Mouse (Mus musculus): ENCODE measurements around the gene Gm266. TPM values are rescaled to one million over a fixed set of nuclear protein-coding genes. Genes with fewer than 3 reads are reported as not detected.

Gm266 gene
- total and polyA plus RNA-seq, 2 experiments from 2014 or later: 8.4 to 12.6 TPM

DNA sequence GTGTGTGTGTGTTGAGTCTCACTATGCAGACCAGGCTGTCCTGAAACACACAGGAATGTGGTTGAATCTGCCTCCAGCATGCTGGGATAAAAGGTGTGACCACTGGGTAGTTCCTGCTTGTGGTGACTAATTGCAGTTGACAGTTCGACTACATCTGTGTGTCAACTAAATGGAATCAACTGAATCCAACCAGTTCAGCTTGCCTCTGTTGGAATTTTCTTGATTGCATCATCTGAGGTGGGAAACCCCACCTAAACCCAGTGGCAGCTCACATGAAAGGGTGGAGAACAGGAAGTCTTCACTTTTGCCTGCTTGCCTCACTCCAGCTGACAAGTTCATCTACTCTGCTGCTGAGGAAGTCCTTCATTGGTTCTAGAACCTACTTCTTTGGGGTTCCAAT, 14.5 kb downstream of the Gm266 start:
- no peak for DNase-seq (ENCODE audit: low spot score)
- ATAC-seq (ENCODE audit: low FRiP score): no peak
- H3K36me3 ChIP-seq (ENCODE audit: insufficient read depth, low read length): no peaks in the 10 kb centered on the region
- 71% methylated on average over 1 of the region's 1 CpGs for WGBS
- no peak overlapping the region for H3K4me2 ChIP-seq (ENCODE audit: low read depth, low read length, poor library complexity, severe bottlenecking)
- H3K27me3 ChIP-seq (ENCODE audit: insufficient read depth, low read length): no peaks in the 10 kb centered on the region
- no peak for TF ChIP-seq CTCF (IDR thresholded peaks at IDR 0.05)
- no peaks in the 10 kb centered on the region for H3K9me3 ChIP-seq (ENCODE audit: low read length)
- no peak overlapping the region for H3K27ac ChIP-seq (ENCODE audit: low read depth, low read length)
- H3K9ac ChIP-seq (replicated peaks; ENCODE audit: low read length, poor library complexity, severe bottlenecking): no peak overlapping the region
- no peaks in the 10 kb centered on the region for H3K4me1 ChIP-seq (ENCODE audit: insufficient read depth, low read length)
- no peak overlapping the region for H3K4me3 ChIP-seq (ENCODE audit: low read depth, low read length)

DNA sequence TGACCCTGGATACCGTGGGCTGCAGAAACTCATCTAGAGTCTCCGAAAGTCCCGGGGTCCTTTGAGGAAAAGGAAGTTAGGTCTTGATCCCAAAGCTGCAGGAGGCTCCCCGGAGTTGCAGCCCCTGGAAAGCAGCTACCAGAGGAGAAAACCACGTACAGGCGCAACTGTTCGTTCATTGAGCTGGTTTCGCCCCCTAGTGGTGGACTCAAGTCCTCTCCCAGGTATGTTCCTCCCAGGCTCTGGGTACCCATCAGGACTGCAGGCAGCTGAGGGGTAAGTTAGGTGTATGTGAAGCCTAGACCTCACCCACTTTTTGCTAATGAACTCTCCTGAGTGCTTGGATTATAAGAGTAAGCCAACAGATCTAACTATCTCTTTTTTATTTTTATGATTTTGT, 16.1 kb downstream of the Gm266 start:
- Histone ChIP-seq H3K9me3 (ENCODE audit: low read length) (no peaks in the 10 kb centered on the region), H3K9ac (replicated peaks; ENCODE audit: low read length, poor library complexity, severe bottlenecking) (no peak overlapping the region), H3K4me2 (ENCODE audit: low read depth, low read length, poor library complexity, severe bottlenecking) (no peak overlapping the region), H3K4me3 (ENCODE audit: low read depth, low read length) (no peak overlapping the region), H3K4me1 (ENCODE audit: insufficient read depth, low read length) (no peaks in the 10 kb centered on the region), H3K27ac (ENCODE audit: low read depth, low read length) (no peak overlapping the region), H3K36me3 (ENCODE audit: insufficient read depth, low read length) (no peaks in the 10 kb centered on the region), H3K27me3 (ENCODE audit: insufficient read depth, low read length) (no peaks in the 10 kb centered on the region)
- 6% methylated on average over 8 of the region's 8 CpGs for WGBS
- no peak for ATAC-seq (ENCODE audit: low FRiP score)
- peak; percentile 79 for DNase-seq (ENCODE audit: low spot score)
- peak; percentile 89 for TF ChIP-seq CTCF (IDR thresholded peaks at IDR 0.05)

DNA sequence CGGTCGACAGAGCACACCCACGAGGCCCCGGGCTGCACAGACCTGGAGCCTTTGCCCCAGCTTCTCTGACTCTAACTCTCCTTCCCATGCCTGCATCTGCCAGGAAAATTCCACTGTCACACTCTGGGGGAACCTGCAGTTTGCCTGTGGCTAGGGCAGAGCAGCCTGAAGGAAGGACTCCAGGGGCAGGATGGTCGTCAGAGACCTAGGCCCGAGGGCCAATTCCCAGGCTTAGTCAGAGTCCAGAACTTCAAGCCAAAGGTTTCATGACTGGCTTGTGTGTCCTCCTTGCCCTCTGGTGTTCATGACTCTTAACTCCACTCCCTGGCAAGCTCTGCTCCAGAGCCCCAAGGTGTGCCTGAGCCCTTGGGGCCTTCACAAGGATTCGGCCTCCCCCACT, 17.4 kb downstream of the Gm266 start:
- no peaks in the 10 kb centered on the region for H3K36me3 ChIP-seq (ENCODE audit: insufficient read depth, low read length)
- 62% methylated on average over 7 of the region's 7 CpGs for WGBS
- DNase-seq (ENCODE audit: low spot score) (no peak), ATAC-seq (ENCODE audit: low FRiP score) (no peak)
- H3K9ac ChIP-seq (replicated peaks; ENCODE audit: low read length, poor library complexity, severe bottlenecking): no peak overlapping the region
- H3K27ac ChIP-seq (ENCODE audit: low read depth, low read length): no peak overlapping the region
- no peak overlapping the region for H3K4me2 ChIP-seq (ENCODE audit: low read depth, low read length, poor library complexity, severe bottlenecking)
- TF ChIP-seq CTCF (IDR thresholded peaks at IDR 0.05): no peak
- H3K4me3 ChIP-seq (ENCODE audit: low read depth, low read length): no peak overlapping the region
- H3K27me3 ChIP-seq (ENCODE audit: insufficient read depth, low read length): no peaks in the 10 kb centered on the region
- no peaks in the 10 kb centered on the region for H3K4me1 ChIP-seq (ENCODE audit: insufficient read depth, low read length)
- H3K9me3 ChIP-seq (ENCODE audit: low read length): no peaks in the 10 kb centered on the region

DNA sequence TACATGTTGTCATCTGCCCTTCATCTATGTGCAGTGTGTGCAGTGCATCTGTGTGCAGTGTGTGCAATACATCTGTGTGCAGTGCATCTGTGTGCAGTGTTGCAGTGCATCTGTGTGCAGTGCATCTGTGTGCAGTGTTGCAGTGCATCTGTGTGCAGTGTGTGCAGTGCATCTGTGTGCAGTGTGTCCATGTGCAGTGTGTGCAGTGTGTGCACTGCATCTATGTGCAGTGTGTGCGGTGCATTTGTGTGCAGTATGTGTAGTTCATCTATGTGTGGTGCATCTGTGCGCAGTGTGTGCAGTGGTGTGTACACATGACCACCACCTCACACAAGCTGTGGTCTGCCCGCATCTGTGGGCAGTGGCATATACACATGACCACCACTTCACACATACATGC, 19.3 kb downstream of the Gm266 start:
- H3K9me3 ChIP-seq (ENCODE audit: low read length): no peaks in the 10 kb centered on the region
- ATAC-seq (ENCODE audit: low FRiP score) (no peak), DNase-seq (ENCODE audit: low spot score) (no peak)
- H3K4me2 ChIP-seq (ENCODE audit: low read depth, low read length, poor library complexity, severe bottlenecking): no peak overlapping the region
- H3K36me3 ChIP-seq (ENCODE audit: insufficient read depth, low read length): no peaks in the 10 kb centered on the region
- TF ChIP-seq CTCF (IDR thresholded peaks at IDR 0.05): no peak
- H3K9ac ChIP-seq (replicated peaks; ENCODE audit: low read length, poor library complexity, severe bottlenecking): no peak overlapping the region
- 96% methylated on average over 3 of the region's 3 CpGs for WGBS
- no peaks in the 10 kb centered on the region for H3K4me1 ChIP-seq (ENCODE audit: insufficient read depth, low read length)
- no peaks in the 10 kb centered on the region for H3K27me3 ChIP-seq (ENCODE audit: insufficient read depth, low read length)
- H3K4me3 ChIP-seq (ENCODE audit: low read depth, low read length): no peak overlapping the region
- no peak overlapping the region for H3K27ac ChIP-seq (ENCODE audit: low read depth, low read length)

DNA sequence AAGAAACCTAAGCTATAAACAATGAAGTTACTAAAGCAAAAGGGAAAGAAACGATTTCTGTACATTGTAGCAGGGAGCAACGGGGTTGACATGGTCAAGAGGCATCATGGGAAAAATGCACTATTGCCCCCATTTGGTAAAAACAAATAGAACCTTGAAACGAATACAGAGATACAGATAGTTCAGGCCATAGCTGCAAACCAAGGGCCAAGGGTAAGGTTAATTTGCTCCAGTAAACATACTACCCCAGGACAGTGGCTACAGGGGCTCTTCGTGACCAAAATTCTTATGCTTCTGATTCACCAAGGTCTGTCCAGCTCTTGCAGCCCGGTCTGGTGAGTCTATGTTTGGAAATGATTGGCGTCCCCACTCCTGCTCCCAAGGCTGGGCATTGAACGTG, 22.1 kb downstream of the Gm266 start:
- no peak overlapping the region for H3K27ac ChIP-seq (ENCODE audit: low read depth, low read length)
- no peak overlapping the region for H3K4me2 ChIP-seq (ENCODE audit: low read depth, low read length, poor library complexity, severe bottlenecking)
- H3K36me3 ChIP-seq (ENCODE audit: insufficient read depth, low read length): no peaks in the 10 kb centered on the region
- no peaks in the 10 kb centered on the region for H3K4me1 ChIP-seq (ENCODE audit: insufficient read depth, low read length)
- DNase-seq (ENCODE audit: low spot score) (no peak), ATAC-seq (ENCODE audit: low FRiP score) (no peak)
- WGBS: 83% methylated on average over 7 of the region's 7 CpGs
- no peak for TF ChIP-seq CTCF (IDR thresholded peaks at IDR 0.05)
- H3K9ac ChIP-seq (replicated peaks; ENCODE audit: low read length, poor library complexity, severe bottlenecking): no peak overlapping the region
- no peaks in the 10 kb centered on the region for H3K9me3 ChIP-seq (ENCODE audit: low read length)
- no peak overlapping the region for H3K4me3 ChIP-seq (ENCODE audit: low read depth, low read length)
- H3K27me3 ChIP-seq (ENCODE audit: insufficient read depth, low read length): 0 out of 2 replicates have a peak, but pooled peaks cover 4% of the 10 kb centered on the region

DNA sequence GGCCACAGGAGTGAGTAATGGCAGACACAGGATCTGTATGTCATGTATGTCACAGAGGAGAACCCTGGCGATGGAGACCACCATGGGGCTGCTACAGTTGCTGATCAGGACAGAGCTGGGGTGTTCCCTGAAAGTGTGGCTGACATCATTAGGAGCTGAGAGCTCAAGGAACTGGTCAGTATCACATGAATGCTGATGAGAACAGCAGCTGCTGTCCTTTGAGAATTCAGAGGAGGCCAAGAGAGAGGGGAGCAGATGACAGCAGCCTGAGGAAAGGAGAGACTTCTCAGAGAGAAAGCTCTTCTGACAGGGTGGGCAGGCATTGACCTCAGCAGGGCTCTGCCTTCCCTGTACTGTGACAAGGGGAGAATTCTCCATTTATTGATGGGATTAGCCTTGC, 27.9 kb downstream of the Gm266 start:
- DNase-seq (ENCODE audit: low spot score) (no peak), ATAC-seq (ENCODE audit: low FRiP score) (no peak)
- Histone ChIP-seq H3K9me3 (ENCODE audit: low read length) (no peaks in the 10 kb centered on the region), H3K4me1 (ENCODE audit: insufficient read depth, low read length) (no peaks in the 10 kb centered on the region), H3K27me3 (ENCODE audit: insufficient read depth, low read length) (0 out of 2 replicates have a peak, but pooled peaks cover 4% of the 10 kb centered on the region), H3K36me3 (ENCODE audit: insufficient read depth, low read length) (no peaks in the 10 kb centered on the region), H3K27ac (ENCODE audit: low read depth, low read length) (no peak overlapping the region), H3K4me2 (ENCODE audit: low read depth, low read length, poor library complexity, severe bottlenecking) (no peak overlapping the region), H3K9ac (replicated peaks; ENCODE audit: low read length, poor library complexity, severe bottlenecking) (no peak overlapping the region), H3K4me3 (ENCODE audit: low read depth, low read length) (no peak overlapping the region)
- no peak for TF ChIP-seq CTCF (IDR thresholded peaks at IDR 0.05)
- WGBS: 76% methylated on average over 1 of the region's 1 CpGs

Measured in midbrain, postnatal 0 days (tissue).